Mouse (Mus musculus): ENCODE measurements around the gene Rptor. TPM values are rescaled to one million over a fixed set of nuclear protein-coding genes. Genes with fewer than 3 reads are reported as not detected.

The Rptor gene
- total RNA-seq, 1 experiment from 2014 or later, result 21.4 TPM

GRCm38 (mm10) chr11:119904621-119905286, 302.0 kb downstream of the Rptor start:
- ATAC-seq (ENCODE audit: extremely low read depth, insufficient number of reproducible peaks, low FRiP score, poor library complexity, severe bottlenecking), result peak; percentile 69

GRCm38 (mm10) chr11:119905794-119906193, 303.1 kb downstream of the Rptor start:
- ATAC-seq (ENCODE audit: extremely low read depth, insufficient number of reproducible peaks, low FRiP score, poor library complexity, severe bottlenecking), result no peak

- no peak for ATAC-seq (ENCODE audit: extremely low read depth, insufficient number of reproducible peaks, low FRiP score, poor library complexity, severe bottlenecking)
Observed at GRCm38 (mm10) chr11:119907006-119907650, 304.4 kb downstream of the Rptor start.

GRCm38 (mm10) chr11:119907711-119908110, 305.0 kb downstream of the Rptor start:
- ATAC-seq (ENCODE audit: extremely low read depth, insufficient number of reproducible peaks, low FRiP score, poor library complexity, severe bottlenecking), result no peak

- ATAC-seq (ENCODE audit: extremely low read depth, insufficient number of reproducible peaks, low FRiP score, poor library complexity, severe bottlenecking), result no peak
Observed at GRCm38 (mm10) chr11:119909436-119909835, 306.7 kb downstream of the Rptor start.

- ATAC-seq (ENCODE audit: extremely low read depth, insufficient number of reproducible peaks, low FRiP score, poor library complexity, severe bottlenecking), result no peak
Observed at GRCm38 (mm10) chr11:119912845-119913244, 310.1 kb downstream of the Rptor start.

GRCm38 (mm10) chr11:119913291-119913934, 310.7 kb downstream of the Rptor start, which contains the start of gene Chmp6:
Gene Chmp6 (plus strand): TSS chr11:119913441.
- peak; percentile 44 for ATAC-seq (ENCODE audit: extremely low read depth, insufficient number of reproducible peaks, low FRiP score, poor library complexity, severe bottlenecking)

- ATAC-seq (ENCODE audit: extremely low read depth, insufficient number of reproducible peaks, low FRiP score, poor library complexity, severe bottlenecking), result no peak
Observed at GRCm38 (mm10) chr11:119913935-119914314, 311.2 kb downstream of the Rptor start.

GRCm38 (mm10) chr11:119914381-119914780, 311.7 kb downstream of the Rptor start:
- no peak for ATAC-seq (ENCODE audit: extremely low read depth, insufficient number of reproducible peaks, low FRiP score, poor library complexity, severe bottlenecking)

GRCm38 (mm10) chr11:119915666-119916065, 313.0 kb downstream of the Rptor start:
- no peak for ATAC-seq (ENCODE audit: extremely low read depth, insufficient number of reproducible peaks, low FRiP score, poor library complexity, severe bottlenecking)

- no peak for ATAC-seq (ENCODE audit: extremely low read depth, insufficient number of reproducible peaks, low FRiP score, poor library complexity, severe bottlenecking)
Observed at GRCm38 (mm10) chr11:119916102-119916790, 313.5 kb downstream of the Rptor start.

GRCm38 (mm10) chr11:119916834-119917469, 314.2 kb downstream of the Rptor start:
- no peak for ATAC-seq (ENCODE audit: extremely low read depth, insufficient number of reproducible peaks, low FRiP score, poor library complexity, severe bottlenecking)

- no peak for ATAC-seq (ENCODE audit: extremely low read depth, insufficient number of reproducible peaks, low FRiP score, poor library complexity, severe bottlenecking)
Observed at GRCm38 (mm10) chr11:119918521-119918920, 315.8 kb downstream of the Rptor start.

- no peak for ATAC-seq (ENCODE audit: extremely low read depth, insufficient number of reproducible peaks, low FRiP score, poor library complexity, severe bottlenecking)
Observed at GRCm38 (mm10) chr11:119919432-119919831, 316.7 kb downstream of the Rptor start.

- peak; percentile 57 for ATAC-seq (ENCODE audit: extremely low read depth, insufficient number of reproducible peaks, low FRiP score, poor library complexity, severe bottlenecking)
Observed at GRCm38 (mm10) chr11:119919897-119920296, 317.2 kb downstream of the Rptor start.

GRCm38 (mm10) chr11:119920668-119921067, 318.0 kb downstream of the Rptor start:
- no peak for ATAC-seq (ENCODE audit: extremely low read depth, insufficient number of reproducible peaks, low FRiP score, poor library complexity, severe bottlenecking)

GRCm38 (mm10) chr11:119925176-119925575, 322.5 kb downstream of the Rptor start:
- peak; percentile 86 for ATAC-seq (ENCODE audit: extremely low read depth, insufficient number of reproducible peaks, low FRiP score, poor library complexity, severe bottlenecking)

GRCm38 (mm10) chr11:119926762-119927161, 324.1 kb downstream of the Rptor start:
- no peak for ATAC-seq (ENCODE audit: extremely low read depth, insufficient number of reproducible peaks, low FRiP score, poor library complexity, severe bottlenecking)
